Mouse (Mus musculus) midbrain, embryonic 14.5 days (tissue): ENCODE data around the gene Rhox3a. TPM values are rescaled to one million over a fixed set of nuclear protein-coding genes. Genes with fewer than 3 reads are reported as not detected.
"Not testable (repeated sequence)": the region's sequence is repeated elsewhere in the genome, so short reads cannot be mapped to it uniquely, and the experiment has no call there.

Experiments used
- ATAC-seq: fragments of 200-750 bp; cut with Nextera tagmentation; 2 replicates; pipeline ENCODE4 v1.8.0; 2017; ENCODE audit warnings: moderate number of reproducible peaks, moderate library complexity; ENCODE audit not compliant: low FRiP score, low TSS enrichment
- DNase-seq: peaks from one replicate; pipeline ENCODE4 v3.0.0-alpha.2; 2015
- H3K27ac ChIP-seq: fragments of 300-500 bp; sonication (generic); replicated peaks from 2 replicates; pipeline ENCODE4 v1.5.1; 2014; ENCODE audit warnings: mild to moderate bottlenecking, low read depth, low read length, moderate library complexity
- H3K27me3 ChIP-seq: fragments of 300-500 bp; sonication (generic); 2 replicates; pipeline ENCODE4 v1.6.1; 2014; ENCODE audit warnings: low read length, control low read depth, mixed read lengths; ENCODE audit not compliant: control insufficient read depth, insufficient read depth
- H3K36me3 ChIP-seq: fragments of 300-500 bp; sonication (generic); 2 replicates; pipeline ENCODE4 v1.6.1; 2014; ENCODE audit warnings: low read length, control low read depth; ENCODE audit not compliant: control insufficient read depth, insufficient read depth
- H3K4me1 ChIP-seq: fragments of 300-500 bp; sonication (generic); 2 replicates; pipeline ENCODE4 v1.6.1; 2014; ENCODE audit warnings: mild to moderate bottlenecking, antibody characterized with exemption, low read length, control low read depth; ENCODE audit not compliant: control insufficient read depth, insufficient read depth
- H3K4me2 ChIP-seq: fragments of 300-500 bp; sonication (generic); 2 replicates; pipeline ENCODE4 v1.6.1; 2014; ENCODE audit warnings: mild to moderate bottlenecking, low read length, moderate library complexity
- H3K4me3 ChIP-seq: fragments of 300-500 bp; sonication (generic); replicated peaks from 2 replicates; pipeline ENCODE4 v1.5.1; 2014; ENCODE audit warnings: low read depth, low read length
- H3K9ac ChIP-seq: fragments of 300-500 bp; sonication (generic); replicated peaks from 2 replicates; pipeline ENCODE4 v1.6.1; 2014; ENCODE audit warnings: mild to moderate bottlenecking, low read length, moderate library complexity
- H3K9me3 ChIP-seq: fragments of 300-500 bp; sonication (generic); 2 replicates; pipeline ENCODE4 v1.6.1; 2016; ENCODE audit warnings: low read length, control low read depth, mixed read lengths; ENCODE audit not compliant: control insufficient read depth
- whole genome bisulfite sequencing: fragments of 180-500 bp; shearing (Covaris S2); extraction: QIAGEN DNeasy Blood & Tissue Kit; methylation state at CpG from one replicate; pipeline ENCODE4 v1.1.7; 2014; 5-methylcytosine and 5-hydroxymethylcytosine counted together
- polyA plus RNA-seq: library from polyadenylated mRNA; unstranded; fragments of >200 nt; fragmentation: Nextera tagmentation; extraction: Ambion mirVana; gene quantifications from 2 replicates; pipeline ENCODE4 v1.2.1, GENCODE M21; 2014

Gene Rhox3a
- polyA plus RNA-seq: not detected in 2 replicates

- DNase-seq, H3K4me2 ChIP-seq, H3K9ac ChIP-seq, ATAC-seq, H3K36me3 ChIP-seq, H3K4me3 ChIP-seq, H3K4me1 ChIP-seq, H3K27me3 ChIP-seq, H3K9me3 ChIP-seq, H3K27ac ChIP-seq: not testable (repeated sequence)
- 100% methylated on average over 1 of the region's 3 CpGs for WGBS
Observed at GRCm38 (mm10) chrX:37249619-37250018, at the start of gene Rhox3a. Rhox3a (plus strand) TSS chrX:37249919.

- H3K36me3 ChIP-seq: no peaks in the 10 kb centered on the region
- H3K4me2 ChIP-seq: no peak within 1 kb of the TSS
- 90% methylated on average over 10 of the region's 10 CpGs for WGBS
- DNase-seq: no peak
- no peaks in the 10 kb centered on the region for H3K9me3 ChIP-seq
- ATAC-seq: no peak
- no peaks in the 10 kb centered on the region for H3K27me3 ChIP-seq
- H3K27ac ChIP-seq: no peak within 1 kb of the TSS
- no peak within 1 kb of the TSS for H3K9ac ChIP-seq
- H3K4me1 ChIP-seq: no peaks in the 10 kb centered on the region
- H3K4me3 ChIP-seq: no peak within 1 kb of the TSS
Observed at GRCm38 (mm10) chrX:37210941-37211340, 38.8 kb upstream of the Rhox3a start, which contains the start of gene Gm9. Gm9 (minus strand) TSS chrX:37211041.

- H3K9me3 ChIP-seq, H3K27me3 ChIP-seq, H3K9ac ChIP-seq, ATAC-seq, H3K4me3 ChIP-seq, H3K27ac ChIP-seq, H3K4me1 ChIP-seq, H3K4me2 ChIP-seq, DNase-seq, H3K36me3 ChIP-seq: not testable (repeated sequence)
- WGBS: 67% methylated on average over 1 of the region's 1 CpGs
Observed at GRCm38 (mm10) chrX:37222158-37222557, 27.6 kb upstream of the Rhox3a start, which contains the start of gene Rhox1. Rhox1 (minus strand) TSS chrX:37222258.

GRCm38 (mm10) chrX:37244676-37245075, 5.0 kb upstream of the Rhox3a start, which contains the start of gene Rhox2a:
Rhox2a (plus strand) TSS chrX:37244976.
- not testable (repeated sequence) for H3K27ac ChIP-seq, H3K4me1 ChIP-seq, H3K9ac ChIP-seq, DNase-seq, H3K27me3 ChIP-seq, H3K4me2 ChIP-seq, H3K9me3 ChIP-seq, ATAC-seq, H3K4me3 ChIP-seq, H3K36me3 ChIP-seq
- WGBS: no CpG with 5 or more reads among the region's 9 CpGs

GRCm38 (mm10) chrX:37265038-37265437, 15.3 kb downstream of the Rhox3a start, which contains the start of gene Rhox4a:
Rhox4a (plus strand) TSS chrX:37265338.
- H3K9ac ChIP-seq, H3K36me3 ChIP-seq, H3K27me3 ChIP-seq, DNase-seq, H3K27ac ChIP-seq, ATAC-seq, H3K4me2 ChIP-seq, H3K4me1 ChIP-seq, H3K4me3 ChIP-seq, H3K9me3 ChIP-seq: not testable (repeated sequence)
- WGBS: 96% methylated on average over 11 of the region's 19 CpGs

Other genes with a start within 250 kb of the Rhox3a start
- not detected in 2 replicates for gene Sowahd, start 201.1 kb upstream of the Rhox3a start, polyA plus RNA-seq
- gene Rpl39, start 164.5 kb upstream of the Rhox3a start, polyA plus RNA-seq: 348 and 369 TPM in 2 replicates
- 26.6 and 28.8 TPM in 2 replicates for gene Upf3b, start 139.6 kb upstream of the Rhox3a start, polyA plus RNA-seq
- 27.1 and 29.4 TPM in 2 replicates for gene Nkap, start 123.1 kb upstream of the Rhox3a start, polyA plus RNA-seq
- 0.22 and 0.63 TPM in 2 replicates for gene Akap14, start 81.1 kb upstream of the Rhox3a start, polyA plus RNA-seq
- 577 and 838 TPM in 2 replicates for gene Ndufa1, start 58.8 kb upstream of the Rhox3a start, polyA plus RNA-seq
- gene Rnf113a1, start 58.7 kb upstream of the Rhox3a start, polyA plus RNA-seq: 20.5 and 20.8 TPM in 2 replicates
- gene Gm9, start 38.9 kb upstream of the Rhox3a start, polyA plus RNA-seq: not detected in 2 replicates
- gene Rhox1, start 27.7 kb upstream of the Rhox3a start, polyA plus RNA-seq: not detected in 2 replicates
- not detected in 2 replicates for gene Rhox2a, start 4.9 kb upstream of the Rhox3a start, polyA plus RNA-seq
- gene Rhox4a, start 15.4 kb downstream of the Rhox3a start, polyA plus RNA-seq: not detected in 2 replicates
- gene Rhox3a2, start 130.1 kb downstream of the Rhox3a start, polyA plus RNA-seq: not detected in 2 replicates
- gene Rhox4a2, start 140.9 kb downstream of the Rhox3a start, polyA plus RNA-seq: not detected in 2 replicates
- gene Rhox2b, start 162.1 kb downstream of the Rhox3a start, polyA plus RNA-seq: not detected in 2 replicates
- gene Rhox4b, start 182.6 kb downstream of the Rhox3a start, polyA plus RNA-seq: not detected in 2 replicates
- not detected in 2 replicates for gene Rhox2c, start 203.8 kb downstream of the Rhox3a start, polyA plus RNA-seq
- gene Rhox3c, start 208.7 kb downstream of the Rhox3a start, polyA plus RNA-seq: not detected in 2 replicates
- gene Rhox4c, start 230.4 kb downstream of the Rhox3a start, polyA plus RNA-seq: not detected in 2 replicates
- gene Rhox2d, start 243.5 kb downstream of the Rhox3a start, polyA plus RNA-seq: not detected in 2 replicates